Mouse (Mus musculus): ENCODE data around the gene Mtif2.

DNA sequence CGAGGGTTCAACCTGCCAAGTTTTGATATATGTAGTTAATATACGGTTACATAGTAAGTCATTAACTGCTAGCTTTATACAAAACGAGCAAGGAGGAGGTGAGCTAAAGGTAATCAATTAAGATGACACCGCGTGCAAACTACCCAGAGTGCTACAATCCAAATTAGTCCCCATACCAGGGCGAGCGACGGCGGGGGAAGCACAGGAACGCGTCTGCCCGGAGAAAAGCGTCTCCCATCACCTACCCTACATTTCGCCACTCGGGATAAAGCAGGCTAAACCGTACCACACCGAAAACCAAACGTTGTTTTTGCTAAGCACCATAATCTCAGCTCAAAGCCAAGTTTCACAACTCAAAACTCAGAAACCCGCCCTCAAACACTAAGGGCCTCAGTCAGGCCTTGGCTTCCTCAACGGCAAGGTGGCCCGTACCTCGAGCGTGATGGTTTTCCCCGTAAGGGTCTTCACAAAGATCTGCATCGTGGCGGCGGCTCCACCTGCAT lies 21.1 kb downstream of the Mtif2 start:
- TF ChIP-seq EP300 (optimal IDR thresholded peaks at IDR 0.05): no peak
- TF ChIP-seq CTCF (IDR thresholded peaks at IDR 0.05; ENCODE audit: low read depth): no peak
